Mouse (Mus musculus) thymus, postnatal 14 days (tissue): Measurements from ENCODE around the gene Dhx34.
"Not testable (repeated sequence)": the region's sequence is repeated elsewhere in the genome, so short reads cannot be mapped to it uniquely, and the experiment has no call there.

ENCODE experiments used
- DNase-seq: peaks from one replicate; pipeline ENCODE4 v3.0.0; 2021

Gene Dhx34

GRCm38 (mm10) chr7:16221582-16222272, at the start of gene Dhx34:
Dhx34 (minus strand) TSS chr7:16222037.
- peak; percentile 96 for DNase-seq

- DNase-seq: no peak
Observed at GRCm38 (mm10) chr7:16271139-16271538, 49.3 kb upstream of the Dhx34 start.

GRCm38 (mm10) chr7:16266593-16266992, 44.8 kb upstream of the Dhx34 start:
- DNase-seq: not testable (repeated sequence)

- DNase-seq: no peak
Observed at GRCm38 (mm10) chr7:16265856-16266255, 44.0 kb upstream of the Dhx34 start.

GRCm38 (mm10) chr7:16263843-16264242, 42.0 kb upstream of the Dhx34 start:
- no peak for DNase-seq

- peak; percentile 84 for DNase-seq
Observed at GRCm38 (mm10) chr7:16263015-16263787, 41.4 kb upstream of the Dhx34 start.

GRCm38 (mm10) chr7:16261097-16261496, 39.3 kb upstream of the Dhx34 start:
- DNase-seq: no peak

- DNase-seq: no peak
Observed at GRCm38 (mm10) chr7:16259110-16259590, 37.3 kb upstream of the Dhx34 start, which contains the start of gene C5ar1. C5ar1 (minus strand) TSS chr7:16259540.

GRCm38 (mm10) chr7:16257830-16258229, 36.0 kb upstream of the Dhx34 start:
- no peak for DNase-seq

GRCm38 (mm10) chr7:16255963-16256362, 34.1 kb upstream of the Dhx34 start:
- not testable (repeated sequence) for DNase-seq

- no peak for DNase-seq
Observed at GRCm38 (mm10) chr7:16254195-16254594, 32.4 kb upstream of the Dhx34 start.

GRCm38 (mm10) chr7:16250687-16251086, 28.9 kb upstream of the Dhx34 start:
- no peak for DNase-seq

- no peak for DNase-seq
Observed at GRCm38 (mm10) chr7:16245958-16246357, 24.1 kb upstream of the Dhx34 start.

- no peak for DNase-seq
Observed at GRCm38 (mm10) chr7:16244067-16244466, 22.2 kb upstream of the Dhx34 start, which contains the start of gene C5ar2. C5ar2 (minus strand) TSS chr7:16244154.

GRCm38 (mm10) chr7:16242198-16242597, 20.4 kb upstream of the Dhx34 start:
- DNase-seq: no peak

- no peak for DNase-seq
Observed at GRCm38 (mm10) chr7:16241787-16242186, 19.9 kb upstream of the Dhx34 start.

GRCm38 (mm10) chr7:16240978-16241303, 19.1 kb upstream of the Dhx34 start:
- DNase-seq: no peak

GRCm38 (mm10) chr7:16240281-16240977, 18.6 kb upstream of the Dhx34 start:
- no peak for DNase-seq

- no peak for DNase-seq
Observed at GRCm38 (mm10) chr7:16239554-16239997, 17.7 kb upstream of the Dhx34 start.

- DNase-seq: no peak
Observed at GRCm38 (mm10) chr7:16229869-16230268, 8.0 kb upstream of the Dhx34 start.

GRCm38 (mm10) chr7:16213986-16214385, 7.9 kb downstream of the Dhx34 start:
- DNase-seq: no peak

GRCm38 (mm10) chr7:16213196-16213595, 8.6 kb downstream of the Dhx34 start:
- peak; percentile 13 for DNase-seq

- DNase-seq: peak; percentile 54
Observed at GRCm38 (mm10) chr7:16210862-16211365, 10.9 kb downstream of the Dhx34 start.
